Mouse (Mus musculus) kidney, postnatal 25 days (tissue): ENCODE data around the gene Gm6169.
"Not testable (repeated sequence)": the region's sequence is repeated elsewhere in the genome, so short reads cannot be mapped to it uniquely, and the experiment has no call there.

Source experiments
- DNase-seq, 2 experiments: peaks; one replicate each; pipeline ENCODE4 v3.0.0; 2021; ENCODE audit warnings: mixed read lengths in 2 of 2

Gene Gm6169

DNA sequence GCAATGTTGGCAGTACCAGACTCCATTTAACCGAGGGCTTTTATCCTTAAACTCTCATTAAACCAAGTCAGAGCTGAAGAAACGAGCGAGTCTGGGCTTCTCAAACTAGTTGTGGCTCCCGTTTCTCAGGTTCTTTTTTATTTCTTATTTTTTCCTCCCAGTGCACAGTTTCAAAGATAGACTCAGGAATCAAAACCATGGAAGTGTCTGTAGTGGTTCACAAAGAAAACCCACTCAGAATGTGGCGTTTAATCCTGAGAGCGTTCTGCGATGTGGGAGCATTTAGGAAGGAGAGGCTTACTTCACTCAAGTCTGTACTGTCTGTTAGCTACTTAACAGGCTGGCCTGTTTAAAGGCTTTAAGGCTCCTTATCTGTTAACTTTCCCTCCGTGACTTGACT, 30.9 kb downstream of the Gm6169 start:
- no peak for DNase-seq

DNA sequence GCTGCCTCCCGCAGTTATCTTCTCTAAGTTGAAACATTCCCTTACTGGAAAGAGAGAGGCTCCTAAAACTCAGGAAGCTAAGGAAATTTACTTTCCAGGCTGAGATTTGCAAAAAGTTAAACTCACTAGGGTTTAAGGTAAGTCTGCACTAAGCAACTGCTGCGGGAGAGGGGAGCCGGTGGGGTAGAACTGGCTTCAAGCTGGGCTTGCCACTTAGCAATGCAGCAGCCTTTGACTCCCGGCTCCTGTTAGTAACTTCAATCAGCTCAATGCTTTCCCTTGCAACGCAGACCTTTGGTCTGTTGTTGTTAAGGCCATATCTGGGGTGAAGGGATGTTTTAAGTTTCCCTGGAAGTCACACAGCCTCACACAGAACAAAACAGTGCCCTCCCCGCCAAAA, 31.3 kb downstream of the Gm6169 start:
- no peak for DNase-seq

GRCm38 (mm10) chr13:97066649-97067550, 32.1 kb downstream of the Gm6169 start, which contains the start of gene Fam169a:
Gene Fam169a, plus strand, starts transcription at chr13:97067286.
- no peak for DNase-seq

DNA sequence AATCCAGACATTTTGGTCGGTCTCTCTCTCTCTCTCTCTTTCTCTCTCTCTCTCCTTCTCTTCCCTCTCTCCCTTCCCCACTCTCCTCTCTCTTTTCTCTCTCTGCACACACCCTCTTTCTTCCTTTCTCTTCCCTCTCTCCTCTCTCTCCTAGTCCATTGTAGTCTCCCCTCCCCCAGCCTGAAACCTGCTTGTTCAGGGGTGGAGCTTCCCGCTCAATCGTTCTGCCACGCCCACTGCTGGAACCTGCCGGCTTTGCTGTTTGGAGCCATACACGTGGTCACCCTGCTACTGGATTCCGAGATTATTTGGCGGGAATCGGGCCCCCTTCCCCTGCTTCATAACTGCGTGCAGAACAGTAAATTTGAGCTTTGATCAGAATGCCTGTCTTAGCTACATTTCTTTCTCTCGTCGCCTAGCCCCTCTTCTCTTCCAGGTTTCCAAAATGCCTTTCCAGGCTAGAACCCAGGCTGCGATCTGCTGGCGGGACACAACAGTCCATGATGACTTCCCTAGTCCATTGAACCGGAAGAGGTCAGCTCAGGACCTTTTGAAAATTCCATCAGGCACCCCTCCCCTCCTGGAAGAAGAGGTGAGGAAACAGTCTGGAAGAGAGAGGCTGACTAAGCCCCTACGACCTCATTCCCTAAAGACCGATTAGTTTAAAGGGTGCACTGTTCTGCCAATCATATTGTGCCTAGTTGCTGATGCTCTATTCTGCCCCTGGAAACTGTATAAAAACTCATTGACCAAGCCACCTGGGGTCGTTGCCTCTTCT, 34.0 kb downstream of the Gm6169 start:
- DNase-seq, result not testable (repeated sequence)

- no peak for DNase-seq
Observed at GRCm38 (mm10) chr13:97064413-97064812, 34.6 kb downstream of the Gm6169 start.

DNA sequence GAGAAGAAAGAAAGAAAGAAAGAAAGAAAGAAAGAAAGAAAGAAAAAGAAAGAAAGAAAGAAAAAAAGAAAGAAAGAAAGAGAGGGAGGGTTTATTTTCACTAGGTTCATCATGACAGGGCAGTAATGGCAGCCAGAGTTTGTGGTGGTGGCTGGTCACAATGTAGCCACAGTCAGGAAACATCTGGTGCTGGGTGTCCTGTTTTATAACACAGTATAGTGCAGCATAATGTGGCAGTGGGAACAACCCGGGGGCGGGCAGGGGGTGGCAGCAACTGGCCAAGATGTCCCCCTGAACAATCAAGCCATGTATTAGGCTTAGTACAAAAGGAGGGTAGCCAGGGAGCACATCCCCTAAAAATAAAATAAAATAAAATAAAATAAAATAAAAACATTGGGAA, 35.6 kb downstream of the Gm6169 start:
- DNase-seq, result no peak

DNA sequence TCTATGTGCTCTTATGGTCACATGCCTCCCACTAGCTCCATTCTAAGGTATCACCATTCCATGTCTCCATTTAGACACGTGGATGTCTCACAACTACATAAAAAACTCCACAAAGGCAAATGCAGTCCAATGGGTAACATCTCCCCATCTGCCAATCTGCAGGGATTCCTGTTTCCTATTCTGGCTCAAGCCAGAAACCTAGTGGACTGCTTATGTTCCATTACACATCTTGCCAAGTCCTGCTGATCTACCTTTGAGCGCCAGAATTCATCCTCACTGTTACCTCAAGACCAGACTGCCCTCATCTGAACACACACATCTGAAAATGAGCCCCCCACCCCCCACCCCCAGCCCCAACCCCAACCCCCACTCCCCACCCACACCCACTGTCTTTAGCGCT, 36.9 kb downstream of the Gm6169 start:
- DNase-seq, result no peak

DNA sequence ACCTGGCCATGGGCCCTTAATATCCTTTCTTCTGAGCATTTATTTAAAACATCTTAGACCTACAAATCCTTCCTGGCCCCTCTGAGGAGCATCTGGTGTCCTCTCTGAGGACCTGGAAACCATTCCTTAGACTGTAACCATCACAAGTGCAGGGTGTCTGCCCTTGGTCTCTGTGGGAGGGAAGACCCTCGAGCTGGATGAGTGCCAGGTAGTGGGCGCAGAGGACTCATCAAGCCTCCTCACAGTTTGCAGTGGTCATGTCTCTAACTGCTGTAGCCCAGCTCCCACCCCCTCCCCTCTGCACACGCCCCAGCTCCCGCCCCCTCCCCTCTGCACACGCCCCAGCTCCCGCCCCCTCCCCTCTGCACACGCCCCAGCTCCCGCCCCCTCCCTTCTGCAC, 38.7 kb downstream of the Gm6169 start:
- no peak for DNase-seq

GRCm38 (mm10) chr13:97059746-97060145, 39.3 kb downstream of the Gm6169 start:
- DNase-seq, result no peak

DNA sequence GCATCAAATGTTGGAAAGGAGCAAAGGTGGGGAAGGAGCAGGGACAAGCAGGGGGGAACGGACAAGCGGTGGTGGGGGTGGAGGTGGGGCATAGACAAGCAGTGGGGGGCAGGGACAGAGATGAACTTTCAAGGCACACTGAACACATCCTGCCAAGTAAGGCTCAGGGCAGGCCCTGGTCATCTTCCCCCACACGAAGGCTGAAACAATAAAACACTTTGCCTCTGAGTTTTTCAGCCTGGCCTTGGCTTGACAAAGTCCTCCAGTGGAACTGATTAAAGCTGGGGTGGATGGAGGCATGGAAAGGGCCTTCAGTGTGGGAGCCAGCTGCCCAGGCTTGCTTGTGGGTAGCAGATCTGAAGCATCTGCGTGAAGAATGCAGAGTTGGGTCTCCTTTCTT, 41.2 kb downstream of the Gm6169 start:
- DNase-seq, result peak in 1 of 2 experiments; percentile 27

DNA sequence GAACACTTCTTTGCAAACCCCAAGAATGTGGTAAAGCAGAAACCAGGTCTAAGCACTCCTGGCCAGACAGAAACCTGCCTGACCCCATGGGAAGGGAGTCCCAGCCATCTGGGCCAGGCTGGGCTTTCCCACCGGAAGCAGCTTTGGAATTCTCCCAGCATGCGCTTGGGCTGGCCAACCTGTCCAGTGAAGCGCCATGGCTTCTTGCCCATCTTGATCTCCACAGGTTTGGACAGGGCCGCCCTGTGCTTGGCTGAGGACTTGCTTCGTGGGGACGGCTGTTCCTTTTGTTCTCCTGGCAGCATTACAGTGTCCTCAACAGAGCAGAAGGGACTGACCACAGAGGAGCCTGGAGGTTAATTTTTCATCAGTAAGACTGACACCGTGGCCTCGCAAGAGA, 45.2 kb downstream of the Gm6169 start:
- peak; percentile 10 to 46 for DNase-seq

DNA sequence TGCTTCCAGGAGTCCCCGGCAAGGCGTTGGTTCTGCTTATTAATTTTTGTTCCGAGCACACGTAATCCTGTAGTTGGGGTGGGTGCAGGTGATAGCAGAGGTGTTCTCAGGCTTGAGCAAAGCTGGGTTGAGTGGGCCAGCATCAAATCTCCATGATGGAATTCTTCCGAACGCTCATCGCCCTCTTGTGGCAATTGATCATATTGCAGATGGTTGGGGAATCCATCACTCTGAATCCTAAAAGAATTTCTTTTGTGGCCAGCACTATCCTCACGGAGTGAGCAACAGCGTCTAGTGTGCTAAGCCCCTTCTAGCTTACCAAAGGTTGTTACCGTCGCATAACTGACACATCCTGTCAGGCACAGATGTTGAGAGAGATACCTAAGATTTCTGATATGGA, 46.4 kb downstream of the Gm6169 start:
- DNase-seq, result peak; percentile 43 to 73

DNA sequence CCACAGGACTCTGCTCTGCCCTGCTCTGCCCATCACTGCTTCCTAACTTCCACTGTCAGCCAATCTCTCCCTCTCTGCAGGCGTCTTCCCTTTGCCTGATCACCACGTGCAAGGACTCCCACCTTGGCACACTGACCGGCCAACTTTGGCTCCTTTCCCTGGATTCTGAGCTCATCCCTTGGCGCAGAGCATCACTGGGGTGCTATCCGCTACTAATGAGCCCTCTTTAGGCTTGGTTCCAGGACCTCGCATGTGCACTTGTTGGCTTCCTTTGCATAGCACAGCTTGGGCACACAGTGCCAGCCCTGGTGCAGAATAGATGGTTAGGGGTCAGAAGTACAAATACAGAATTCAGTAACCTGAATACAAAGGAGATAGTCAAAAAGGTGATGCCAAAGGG, 47.9 kb downstream of the Gm6169 start:
- peak; percentile 72 to 77 for DNase-seq
